Mouse (Mus musculus) midbrain, embryonic 10.5 days (tissue): ENCODE data around the gene Pds5b. TPM values are rescaled to one million over a fixed set of nuclear protein-coding genes. Genes with fewer than 3 reads are reported as not detected.
"Not testable (repeated sequence)": the region's sequence is repeated elsewhere in the genome, so short reads cannot be mapped to it uniquely, and the experiment has no call there.

Source experiments
- DNase-seq: peaks from one replicate; pipeline ENCODE4 v3.0.0-alpha.2; 2017; ENCODE audit warnings: low spot score
- H3K27ac ChIP-seq: fragments of 300-500 bp; sonication (generic); replicated peaks from 2 replicates; pipeline ENCODE4 v1.5.1; 2016; ENCODE audit warnings: mild to moderate bottlenecking
- H3K27me3 ChIP-seq: fragments of 300-500 bp; sonication (generic); 2 replicates; pipeline ENCODE4 v1.6.1; 2016; ENCODE audit warnings: low read depth, mild to moderate bottlenecking; ENCODE audit not compliant: poor library complexity, severe bottlenecking
- H3K36me3 ChIP-seq: fragments of 300-500 bp; sonication (generic); 2 replicates; pipeline ENCODE4 v1.6.1; 2016; ENCODE audit warnings: mild to moderate bottlenecking, moderate library complexity
- H3K4me1 ChIP-seq: fragments of 300-500 bp; sonication (generic); 2 replicates; pipeline ENCODE4 v1.6.1; 2016
- H3K4me3 ChIP-seq: fragments of 300-500 bp; sonication (generic); 2 replicates; pipeline ENCODE4 v1.5.1; 2016; ENCODE audit warnings: mild to moderate bottlenecking, moderate library complexity
- H3K9me3 ChIP-seq: fragments of 300-500 bp; sonication (generic); replicated peaks from 2 replicates; pipeline ENCODE4 v1.6.1; 2016; ENCODE audit warnings: mild to moderate bottlenecking
- WGBS: fragments of 180-500 bp; shearing (Covaris S2); methylation state at CpG from one replicate; pipeline ENCODE4 v1.1.7; 2016; 5-methylcytosine and 5-hydroxymethylcytosine counted together
- polyA plus RNA-seq: library from polyadenylated mRNA; unstranded; fragments of >200 nt; fragmentation: Nextera tagmentation; extraction: Ambion mirVana; gene quantifications from 2 replicates; pipeline ENCODE4 v1.2.1, GENCODE M21; 2016

Pds5b gene
- polyA plus RNA-seq, 1 experiment from 2014 or later: 36.2 TPM

DNA sequence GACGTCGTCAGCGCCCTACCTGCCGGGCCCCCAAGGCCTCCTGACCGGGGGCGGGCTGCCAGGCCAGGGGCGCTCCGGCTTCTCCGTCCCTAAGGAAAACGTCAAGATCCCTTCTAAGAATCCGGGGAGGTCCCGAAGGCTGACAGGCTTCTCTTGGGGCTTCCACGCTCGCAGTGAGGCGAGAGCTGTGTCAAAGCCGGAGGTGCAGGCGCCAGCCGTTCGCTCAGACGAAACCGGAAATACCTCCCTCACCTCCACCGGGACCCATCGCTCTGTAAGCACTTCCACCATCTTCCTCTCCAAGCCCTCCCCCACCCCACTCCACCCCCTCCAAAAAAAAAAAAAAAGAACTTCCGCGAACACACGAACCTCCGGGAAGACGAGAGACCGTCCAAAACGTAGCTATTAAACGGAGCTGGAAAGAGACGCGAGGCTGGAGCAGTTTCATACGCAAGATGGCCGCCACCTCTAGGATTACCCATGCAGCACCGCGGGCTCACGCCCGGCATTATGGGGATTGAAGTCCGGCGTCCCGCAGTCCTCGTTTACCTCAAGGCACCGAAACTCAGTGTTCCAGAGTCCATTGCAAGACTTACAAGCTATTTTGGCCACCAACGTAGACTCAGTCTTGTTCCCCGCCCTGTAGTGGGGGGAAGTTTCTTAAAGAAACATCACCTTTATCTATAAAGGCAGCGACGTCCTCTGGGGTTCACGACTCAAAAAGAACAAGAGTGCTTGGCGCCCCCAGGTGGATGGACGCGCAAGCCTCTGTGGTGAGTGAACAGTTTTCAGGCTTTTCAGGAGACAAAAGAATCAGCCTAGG, 8.2 kb upstream of the Pds5b start:
- Histone ChIP-seq H3K27me3 (no peaks in the 10 kb centered on the region), H3K27ac (peak overlapping the region; percentile 91), H3K4me1 (peaks cover 12% of the 10 kb centered on the region; the same call in 1 of the 2 replicates), H3K36me3 (peaks cover 34% of the 10 kb centered on the region), H3K9me3 (no peaks in the 10 kb centered on the region), H3K4me3 (peak overlapping the region; percentile 90)
- WGBS: under 1% methylated on average over 52 of the region's 52 CpGs
- DNase-seq: peak; percentile 93

DNA sequence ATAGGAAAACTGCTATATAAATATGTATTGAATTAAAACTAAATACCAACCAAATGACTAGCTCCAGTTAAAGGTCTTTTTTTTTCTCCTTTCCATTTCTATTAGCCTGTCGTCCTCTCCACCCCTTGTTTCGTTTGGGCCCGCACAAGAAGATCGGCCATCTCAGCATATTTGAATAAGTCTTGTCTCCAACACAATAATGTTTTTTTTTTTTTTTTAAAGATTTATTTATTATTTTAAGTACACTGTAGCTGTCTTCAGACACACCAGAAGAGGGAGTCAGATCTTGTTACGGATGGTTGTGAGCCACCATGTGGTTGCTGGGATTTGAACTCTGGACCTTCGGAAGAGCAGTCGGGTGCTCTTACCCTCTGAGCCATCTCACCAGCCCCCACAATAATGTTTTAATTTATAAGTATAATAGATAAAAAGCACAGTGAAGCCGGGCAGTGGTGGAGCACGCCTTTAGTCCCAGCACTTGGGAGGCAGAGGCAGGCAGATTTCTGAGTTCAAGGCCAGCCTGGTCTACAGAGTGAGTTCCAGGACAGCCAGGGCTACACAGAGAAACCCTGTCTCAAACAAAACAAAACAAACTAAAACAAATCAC, 7.3 kb upstream of the Pds5b start, which contains the start of gene N4bp2l2:
Gene N4bp2l2 (minus strand): TSS at position 51 of the 607 bp plus-strand sequence.
- Histone ChIP-seq H3K4me1 (peaks cover 12% of the 10 kb centered on the region; the same call in 1 of the 2 replicates), H3K36me3 (peaks cover 25% of the 10 kb centered on the region), H3K27ac (peak within 1 kb of the TSS; percentile 91), H3K4me3 (peak within 1 kb of the TSS; percentile 90)
- not testable (repeated sequence) for H3K27me3 ChIP-seq, DNase-seq, H3K9me3 ChIP-seq
- WGBS: 88% methylated on average over 9 of the region's 9 CpGs

DNA sequence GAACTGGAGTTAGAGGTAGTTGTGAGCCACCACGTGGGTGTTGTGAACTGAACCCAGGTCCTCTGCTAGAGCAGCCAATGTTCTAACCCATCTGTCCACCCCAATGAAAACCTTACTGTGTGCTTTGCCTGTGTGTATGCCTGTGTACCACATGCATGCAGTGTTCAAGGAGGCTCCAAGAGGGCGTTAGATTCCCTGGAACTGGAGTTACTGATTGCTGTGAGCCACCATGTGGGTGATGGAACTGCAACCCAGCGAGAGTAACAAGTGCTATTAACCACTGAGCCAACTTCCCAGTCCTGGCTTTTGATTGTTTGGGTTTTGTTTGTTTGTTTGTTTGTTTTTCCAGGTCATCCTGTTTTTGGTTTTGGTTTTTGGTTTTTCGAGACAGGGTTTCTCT, 4.8 kb upstream of the Pds5b start:
- H3K27ac ChIP-seq: no peak overlapping the region
- H3K27me3 ChIP-seq: no peaks in the 10 kb centered on the region
- no peak overlapping the region for H3K4me3 ChIP-seq
- DNase-seq: no peak
- H3K4me1 ChIP-seq: peaks cover 10% of the 10 kb centered on the region; the same call in 1 of the 2 replicates
- no peaks in the 10 kb centered on the region for H3K9me3 ChIP-seq
- WGBS: 64% methylated on average over 4 of the region's 4 CpGs
- peaks cover 3% of the 10 kb centered on the region; the same call in 1 of the 2 replicates for H3K36me3 ChIP-seq

- no peak for DNase-seq
- Histone ChIP-seq H3K27me3 (no peaks in the 10 kb centered on the region), H3K4me1 (peaks cover 18% of the 10 kb centered on the region), H3K36me3 (peaks cover 3% of the 10 kb centered on the region; the same call in 1 of the 2 replicates), H3K27ac (no peak overlapping the region), H3K9me3 (no peaks in the 10 kb centered on the region), H3K4me3 (no peak overlapping the region)
- 86% methylated on average over 7 of the region's 7 CpGs for WGBS
Measured at GRCm38 (mm10) chr5:150672343-150672742, 1.2 kb upstream of the Pds5b start.

GRCm38 (mm10) chr5:150673880-150674621, 512 bp downstream of the Pds5b start:
- Histone ChIP-seq H3K27ac (peak overlapping the region; percentile 99), H3K27me3 (no peaks in the 10 kb centered on the region), H3K4me3 (peak overlapping the region; percentile 91), H3K9me3 (no peaks in the 10 kb centered on the region), H3K36me3 (peaks cover 14% of the 10 kb centered on the region), H3K4me1 (peaks cover 18% of the 10 kb centered on the region)
- WGBS: under 1% methylated on average over 70 of the region's 91 CpGs
- DNase-seq: peak; percentile 67

- Histone ChIP-seq H3K4me1 (peaks cover 18% of the 10 kb centered on the region), H3K27ac (peak overlapping the region; percentile 99)
- 62% methylated on average over 6 of the region's 6 CpGs for WGBS
Measured at GRCm38 (mm10) chr5:150674866-150675265, 1.3 kb downstream of the Pds5b start.

DNA sequence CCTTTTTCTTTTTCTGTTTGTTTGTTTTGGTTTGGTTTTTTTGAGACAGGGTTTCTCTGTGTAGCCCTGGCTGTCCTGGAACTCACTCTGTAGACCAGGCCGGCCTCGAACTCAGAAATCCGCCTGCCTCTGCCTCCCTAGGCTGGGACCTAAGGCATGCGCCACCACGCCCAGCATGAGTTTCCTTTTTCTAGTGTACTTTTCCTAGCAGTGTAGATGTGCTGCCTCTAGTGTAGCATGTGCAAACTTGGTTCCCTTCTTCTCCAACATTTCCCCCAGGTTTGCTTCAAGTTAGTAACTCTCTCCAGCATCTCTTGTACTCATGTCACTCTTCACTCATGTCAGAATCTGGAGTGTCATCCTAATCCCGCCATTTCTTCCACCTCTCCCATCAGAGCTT, 9.3 kb downstream of the Pds5b start:
- not testable (repeated sequence) for H3K27ac ChIP-seq, H3K9me3 ChIP-seq, H3K4me1 ChIP-seq, H3K4me3 ChIP-seq, H3K27me3 ChIP-seq, DNase-seq
- WGBS: 92% methylated on average over 6 of the region's 6 CpGs
- peaks cover 19% of the 10 kb centered on the region for H3K36me3 ChIP-seq

More at GRCm38 (mm10) chr5:150674866-150675265, 1.3 kb downstream of the Pds5b start:
- Histone ChIP-seq H3K9me3 (no peaks in the 10 kb centered on the region), H3K27me3 (no peaks in the 10 kb centered on the region), H3K36me3 (peaks cover 21% of the 10 kb centered on the region), H3K4me3 (peak overlapping the region; percentile 91)
- DNase-seq: no peak

- peaks cover 5% of the 10 kb centered on the region; the same call in 1 of the 2 replicates for H3K4me1 ChIP-seq
- no peak for DNase-seq
- H3K27me3 ChIP-seq: no peaks in the 10 kb centered on the region
- no peak overlapping the region for H3K27ac ChIP-seq
- H3K4me3 ChIP-seq: no peak overlapping the region
- peaks cover 15% of the 10 kb centered on the region for H3K9me3 ChIP-seq
- H3K36me3 ChIP-seq: peaks cover 29% of the 10 kb centered on the region
Measured at GRCm38 (mm10) chr5:150690685-150691084, 17.1 kb downstream of the Pds5b start.

GRCm38 (mm10) chr5:150693277-150693676, 19.7 kb downstream of the Pds5b start:
- no peak for DNase-seq
- Histone ChIP-seq H3K4me1 (peaks cover 5% of the 10 kb centered on the region; the same call in 1 of the 2 replicates), H3K9me3 (peaks cover 15% of the 10 kb centered on the region), H3K4me3 (no peak overlapping the region), H3K27me3 (no peaks in the 10 kb centered on the region), H3K27ac (no peak overlapping the region), H3K36me3 (peaks cover 54% of the 10 kb centered on the region)
- 96% methylated on average over 2 of the region's 2 CpGs for WGBS

DNA sequence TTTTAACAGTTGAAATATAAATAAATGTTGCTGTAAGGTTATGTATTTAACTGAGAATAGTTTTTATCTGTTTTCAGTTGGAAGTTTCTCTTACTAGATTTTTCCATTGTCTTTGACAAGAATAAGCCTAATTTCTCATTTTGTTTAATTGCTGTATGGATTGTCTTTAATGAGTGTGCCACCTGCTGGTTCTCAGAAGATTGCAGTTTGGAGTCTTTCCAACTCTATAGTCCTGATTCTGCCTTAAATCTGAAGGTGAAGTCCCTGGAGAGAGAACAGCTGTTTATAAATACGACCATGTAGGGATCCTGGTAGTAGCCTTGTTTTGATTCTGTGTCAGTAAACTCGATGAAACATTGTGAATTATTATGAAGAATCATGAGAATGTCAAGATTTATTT, 29.2 kb downstream of the Pds5b start:
- Histone ChIP-seq H3K36me3 (peaks cover 20% of the 10 kb centered on the region), H3K4me1 (no peaks in the 10 kb centered on the region), H3K4me3 (no peak overlapping the region), H3K27ac (no peak overlapping the region), H3K27me3 (no peaks in the 10 kb centered on the region), H3K9me3 (0 out of 2 replicates have a peak, but pooled peaks cover 4% of the 10 kb centered on the region)
- WGBS: 86% methylated on average over 2 of the region's 2 CpGs
- DNase-seq: no peak

GRCm38 (mm10) chr5:150706651-150707050, 33.1 kb downstream of the Pds5b start:
- not testable (repeated sequence) for H3K4me3 ChIP-seq, H3K27ac ChIP-seq, H3K27me3 ChIP-seq, H3K4me1 ChIP-seq, DNase-seq, H3K9me3 ChIP-seq, H3K36me3 ChIP-seq
- WGBS: 94% methylated on average over 1 of the region's 1 CpGs

GRCm38 (mm10) chr5:150707181-150707580, 33.6 kb downstream of the Pds5b start:
- H3K9me3 ChIP-seq, H3K36me3 ChIP-seq, H3K4me3 ChIP-seq, H3K27me3 ChIP-seq, DNase-seq, H3K27ac ChIP-seq, H3K4me1 ChIP-seq: not testable (repeated sequence)
- 94% methylated on average over 3 of the region's 3 CpGs for whole genome bisulfite sequencing
